Mouse (Mus musculus) lung, postnatal 0 days (tissue): ENCODE results near the gene Crocc2.

Experiments used
- CTCF ChIP-seq: IDR thresholded peaks from 2 replicates; pipeline ENCODE4 v1.5.1; 2016; ENCODE audit warnings: antibody characterized with exemption, mild to moderate bottlenecking
- EP300 ChIP-seq: IDR thresholded peaks from 2 replicates; pipeline ENCODE4 v1.6.1; 2016; ENCODE audit warnings: antibody characterized with exemption, mild to moderate bottlenecking, control low read depth

DNA sequence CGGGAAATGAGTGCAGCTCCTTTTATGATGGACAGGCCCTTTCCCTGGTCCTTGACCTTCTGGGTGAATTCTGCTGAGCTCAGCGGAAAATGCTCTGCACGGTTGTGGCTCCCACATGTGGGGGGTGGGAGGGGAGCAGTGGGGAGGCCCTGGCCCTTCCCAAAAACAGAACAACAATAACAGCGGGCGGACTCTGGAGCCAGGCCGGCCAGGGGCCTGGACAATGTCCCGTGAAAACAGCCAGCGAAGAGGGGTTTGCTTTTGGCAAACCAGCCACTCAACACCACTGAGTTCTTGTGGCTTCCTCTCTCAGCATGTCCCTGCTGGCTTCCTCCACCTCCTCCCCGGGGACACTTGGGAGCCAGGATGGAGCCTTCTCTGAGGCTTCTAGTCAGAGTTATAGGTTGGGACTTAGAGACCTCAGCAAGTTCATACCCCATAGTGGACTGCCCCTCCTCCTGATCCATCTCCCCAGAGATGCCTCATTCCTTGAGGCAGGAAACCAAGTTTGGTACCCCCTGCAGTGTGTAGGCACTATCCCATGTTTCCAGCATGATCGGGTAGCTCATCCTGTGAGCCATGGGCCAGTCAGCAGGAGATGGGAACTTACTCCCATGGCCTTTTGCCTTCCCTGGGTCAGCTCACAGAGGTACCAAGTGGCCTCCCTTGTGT, 43.2 kb downstream of the Crocc2 start:
- TF ChIP-seq CTCF: no peak
- TF ChIP-seq EP300: no peak
